Mouse (Mus musculus) forebrain, embryonic 16.5 days (tissue): ENCODE data around the gene Gtf3c6. TPM values are rescaled to one million over a fixed set of nuclear protein-coding genes. Genes with fewer than 3 reads are reported as not detected.

Source experiments
- ATAC-seq: fragments of 200-750 bp; cut with Nextera tagmentation; 2 replicates; pipeline ENCODE4 v1.8.0; 2017; ENCODE audit warnings: mild to moderate bottlenecking, moderate library complexity
- H3K27ac ChIP-seq: fragments of 300-500 bp; sonication (generic); 2 replicates; pipeline ENCODE4 v1.5.1; 2014; ENCODE audit warnings: low read length, control low read depth
- H3K27me3 ChIP-seq: fragments of 300-500 bp; sonication (generic); replicated peaks from 2 replicates; pipeline ENCODE4 v1.6.1; 2014; ENCODE audit warnings: low read length; ENCODE audit not compliant: control insufficient read depth, insufficient read depth
- H3K36me3 ChIP-seq: fragments of 300-500 bp; sonication (generic); 2 replicates; pipeline ENCODE4 v1.6.1; 2014; ENCODE audit not compliant: control insufficient read depth, insufficient read depth
- H3K4me1 ChIP-seq: fragments of 300-500 bp; sonication (generic); replicated peaks from 2 replicates; pipeline ENCODE4 v1.6.1; 2014; ENCODE audit warnings: low read length; ENCODE audit not compliant: control insufficient read depth, insufficient read depth
- H3K4me2 ChIP-seq: fragments of 300-500 bp; sonication (generic); 2 replicates; pipeline ENCODE4 v1.6.1; 2014; ENCODE audit warnings: mild to moderate bottlenecking, low read length, control low read depth
- H3K4me3 ChIP-seq: fragments of 300-500 bp; sonication (generic); replicated peaks from 2 replicates; pipeline ENCODE4 v1.5.1; 2014; ENCODE audit warnings: mild to moderate bottlenecking, low read length, control low read depth
- H3K9ac ChIP-seq: fragments of 300-500 bp; sonication (generic); replicated peaks from 2 replicates; pipeline ENCODE4 v1.6.1; 2014; ENCODE audit warnings: low read depth, low read length, control low read depth
- H3K9me3 ChIP-seq: fragments of 300-500 bp; sonication (generic); 2 replicates; pipeline ENCODE4 v1.6.1; 2016; ENCODE audit warnings: low read length; ENCODE audit not compliant: control insufficient read depth
- WGBS: fragments of 180-500 bp; shearing (Covaris S2); extraction: QIAGEN DNeasy Blood & Tissue Kit; methylation state at CpG from one replicate; pipeline ENCODE4 v1.1.7; 2014; 5-methylcytosine and 5-hydroxymethylcytosine counted together
- polyA plus RNA-seq: library from polyadenylated mRNA; unstranded; fragments of >200 nt; fragmentation: Nextera tagmentation; extraction: Ambion mirVana; gene quantifications from 2 replicates; pipeline ENCODE4 v1.2.1, GENCODE M21; 2015

Gtf3c6 gene
- polyA plus RNA-seq, 1 experiment from 2014 or later: 88.5 TPM

DNA sequence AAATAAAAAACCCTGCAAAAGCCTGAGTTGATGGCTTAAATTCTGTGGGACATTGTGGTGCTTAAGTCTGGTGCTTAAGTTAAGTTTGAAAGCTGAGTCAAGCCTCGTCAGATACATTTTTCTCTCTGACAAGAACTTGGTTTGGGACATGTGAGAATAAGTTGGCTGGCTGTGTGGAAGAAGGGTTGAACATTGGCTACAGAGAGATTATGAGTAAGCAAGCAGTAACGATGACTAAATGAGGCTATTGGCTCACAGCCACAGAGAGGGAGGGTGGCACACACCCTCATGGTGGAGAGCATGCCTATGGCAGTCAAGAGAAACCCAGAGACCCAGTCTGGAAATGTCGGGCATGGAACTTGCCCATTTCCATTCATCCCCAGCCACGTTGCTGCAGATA is 5.8 kb upstream of the Gtf3c6 start:
- Histone ChIP-seq H3K9ac (no peak overlapping the region), H3K4me2 (no peak overlapping the region), H3K36me3 (no peaks in the 10 kb centered on the region), H3K4me1 (peaks cover under 1% of the 10 kb centered on the region; the same call in 1 of the 2 replicates), H3K4me3 (no peak overlapping the region), H3K27ac (no peak overlapping the region), H3K9me3 (no peaks in the 10 kb centered on the region), H3K27me3 (no peaks in the 10 kb centered on the region)
- no peak for ATAC-seq
- WGBS: 67% methylated on average over 4 of the region's 4 CpGs

DNA sequence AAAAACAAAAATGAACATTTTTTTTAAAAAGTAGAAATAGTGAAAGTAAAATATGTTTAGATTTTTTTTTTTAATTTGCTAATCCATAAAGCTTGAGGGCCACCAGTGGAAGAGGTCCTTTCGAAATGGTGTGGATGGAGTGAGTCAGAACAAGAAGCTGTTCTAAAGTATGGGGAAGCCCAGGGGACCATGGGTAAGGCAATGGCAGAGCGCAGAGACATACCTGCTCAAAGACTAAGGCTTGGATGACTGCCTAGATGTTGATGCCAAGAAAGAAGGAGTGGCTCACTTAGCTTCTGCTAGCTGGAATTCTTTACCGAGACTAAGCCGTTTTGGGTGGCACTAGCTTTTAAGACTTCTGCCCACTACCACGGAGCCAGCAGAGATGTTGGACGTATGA is 4.3 kb upstream of the Gtf3c6 start:
- H3K9me3 ChIP-seq: no peaks in the 10 kb centered on the region
- H3K4me2 ChIP-seq: no peak overlapping the region
- peaks cover 2% of the 10 kb centered on the region; the same call in 1 of the 2 replicates for H3K4me1 ChIP-seq
- ATAC-seq: no peak
- no peak overlapping the region for H3K9ac ChIP-seq
- H3K27me3 ChIP-seq: no peaks in the 10 kb centered on the region
- 87% methylated on average over 6 of the region's 6 CpGs for WGBS
- H3K4me3 ChIP-seq: no peak overlapping the region
- H3K36me3 ChIP-seq: no peaks in the 10 kb centered on the region
- H3K27ac ChIP-seq: no peak overlapping the region

DNA sequence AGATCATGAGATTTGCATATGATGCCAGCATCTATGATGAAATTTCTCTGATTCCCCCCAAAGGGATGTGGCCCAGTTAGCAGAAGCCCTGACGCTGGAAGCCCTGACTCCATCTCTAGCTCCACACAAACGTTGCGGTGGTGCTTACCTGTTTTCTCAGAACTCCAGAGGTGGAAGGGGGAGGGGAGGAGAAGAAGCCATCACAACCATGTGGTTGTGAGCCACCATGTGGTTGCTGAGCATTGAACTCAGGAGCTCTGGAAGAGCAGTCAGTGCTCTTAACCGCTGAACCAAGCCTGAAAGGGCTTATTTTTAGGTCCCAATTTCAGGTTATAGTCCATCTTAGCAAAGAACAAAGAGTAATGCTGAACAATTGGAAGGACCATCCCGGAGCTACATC is 2.4 kb upstream of the Gtf3c6 start:
- Histone ChIP-seq H3K4me1 (peaks cover 6% of the 10 kb centered on the region), H3K9ac (no peak overlapping the region), H3K27me3 (no peaks in the 10 kb centered on the region), H3K27ac (no peak overlapping the region), H3K4me3 (no peak overlapping the region), H3K36me3 (no peaks in the 10 kb centered on the region), H3K9me3 (no peaks in the 10 kb centered on the region), H3K4me2 (no peak overlapping the region)
- 56% methylated on average over 5 of the region's 5 CpGs for WGBS
- ATAC-seq: no peak

DNA sequence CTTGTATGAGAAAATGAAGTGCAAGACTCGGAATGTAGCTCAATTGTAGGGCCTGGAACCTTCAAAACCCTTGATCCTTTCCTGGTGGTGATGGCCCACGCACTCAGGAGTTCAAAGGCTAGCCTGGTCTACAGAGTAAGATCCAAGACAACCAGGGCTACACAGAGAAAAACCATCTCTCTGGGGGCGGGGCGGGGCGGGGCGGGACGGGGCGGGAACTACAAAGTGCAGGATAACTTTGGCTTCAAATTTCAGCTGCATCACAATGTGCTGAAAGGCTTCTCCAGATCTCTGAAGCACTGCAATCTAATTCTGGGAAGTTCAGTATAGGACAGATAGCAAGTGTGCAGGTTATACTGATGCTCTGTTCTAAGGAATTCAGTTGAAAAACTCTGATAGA is 1.6 kb upstream of the Gtf3c6 start:
- Histone ChIP-seq H3K9ac (no peak overlapping the region), H3K9me3 (no peaks in the 10 kb centered on the region), H3K4me2 (no peak overlapping the region), H3K36me3 (no peaks in the 10 kb centered on the region), H3K4me1 (peaks cover 6% of the 10 kb centered on the region), H3K4me3 (no peak overlapping the region), H3K27me3 (no peaks in the 10 kb centered on the region), H3K27ac (no peak overlapping the region)
- ATAC-seq: no peak
- WGBS: 29% methylated on average over 8 of the region's 8 CpGs

DNA sequence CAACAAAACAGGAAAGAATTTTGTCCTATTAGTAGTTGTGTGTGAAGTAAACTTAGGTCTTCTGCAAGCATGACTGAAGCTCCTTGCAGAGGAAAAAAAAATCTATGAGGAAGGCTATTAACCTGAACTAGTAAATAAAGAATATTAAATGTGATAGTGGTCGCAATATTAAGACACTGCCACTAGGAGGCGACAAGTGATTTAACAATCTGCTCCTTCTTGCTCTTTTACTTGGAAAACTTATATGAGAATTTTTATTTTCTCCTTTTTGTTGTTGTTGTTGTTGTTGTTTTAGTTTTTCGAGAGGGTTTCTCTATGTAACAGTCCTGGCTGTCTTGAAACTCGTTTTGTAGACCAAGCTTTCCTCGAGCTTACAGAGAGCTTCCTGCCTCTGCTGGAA is 1.1 kb upstream of the Gtf3c6 start:
- peak overlapping the region; percentile 90 for H3K27ac ChIP-seq
- peak overlapping the region; percentile 62 for H3K4me2 ChIP-seq
- no peak overlapping the region for H3K9ac ChIP-seq
- H3K4me3 ChIP-seq: no peak overlapping the region
- H3K9me3 ChIP-seq: no peaks in the 10 kb centered on the region
- peaks cover 6% of the 10 kb centered on the region for H3K4me1 ChIP-seq
- H3K36me3 ChIP-seq: no peaks in the 10 kb centered on the region
- no peaks in the 10 kb centered on the region for H3K27me3 ChIP-seq
- ATAC-seq: no peak
- 2% methylated on average over 5 of the region's 5 CpGs for WGBS

DNA sequence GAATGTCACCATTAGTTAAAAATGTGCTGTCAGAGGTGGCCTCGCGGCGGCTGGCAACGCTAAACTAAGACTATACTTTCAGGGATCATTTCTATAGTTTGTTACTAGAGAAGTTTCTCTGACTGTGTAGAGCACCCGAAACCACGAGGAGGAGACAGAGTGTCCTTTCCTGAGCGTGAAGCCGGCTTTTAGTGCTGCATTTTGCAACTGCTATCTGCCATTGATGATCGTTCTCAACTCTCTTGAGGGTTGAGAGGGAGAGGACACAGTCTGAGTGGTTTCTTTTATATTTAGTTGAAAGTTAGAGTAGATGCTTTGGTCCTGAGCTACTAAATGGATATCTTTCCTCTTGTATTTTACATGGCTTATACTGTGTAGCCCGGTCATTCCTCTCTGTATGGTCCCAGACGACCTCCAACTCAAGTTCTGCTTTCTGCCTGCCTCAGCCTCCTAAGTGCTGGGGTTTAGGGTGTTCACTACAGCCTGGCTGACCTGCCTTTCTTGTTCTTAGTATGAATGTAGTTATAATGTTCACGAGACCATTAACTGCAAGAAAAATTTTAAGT is 576 bp upstream of the Gtf3c6 start:
- peak; percentile 73 for ATAC-seq
- no peaks in the 10 kb centered on the region for H3K9me3 ChIP-seq
- peak overlapping the region; percentile 62 for H3K4me2 ChIP-seq
- H3K36me3 ChIP-seq: 0 out of 2 replicates have a peak, but pooled peaks cover under 1% of the 10 kb centered on the region
- H3K4me1 ChIP-seq: peaks cover 6% of the 10 kb centered on the region
- H3K27ac ChIP-seq: peak overlapping the region; percentile 90
- peak overlapping the region; percentile 73 for H3K4me3 ChIP-seq
- under 1% methylated on average over 12 of the region's 12 CpGs for WGBS
- H3K9ac ChIP-seq: peak overlapping the region; percentile 16; the same call in 1 of the 2 replicates
- no peaks in the 10 kb centered on the region for H3K27me3 ChIP-seq

DNA sequence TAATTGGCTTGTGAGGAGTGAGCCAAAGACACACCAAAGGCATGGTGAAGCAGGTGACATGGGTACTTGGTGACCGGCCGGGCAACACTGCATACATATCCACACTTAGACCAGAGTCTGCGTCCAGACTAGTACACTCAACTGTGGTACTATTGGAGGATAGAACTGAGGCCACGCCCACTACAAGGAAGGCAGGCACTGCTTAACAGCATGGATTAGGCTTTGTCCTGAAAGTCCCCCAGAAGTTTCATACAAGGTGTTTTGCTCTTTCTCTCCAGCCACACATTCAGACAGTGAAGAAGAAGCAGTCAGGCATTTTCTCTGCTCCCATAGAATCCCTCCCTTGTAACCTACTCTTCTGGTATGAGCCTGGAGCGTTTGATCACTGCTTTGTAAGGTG is 1.2 kb downstream of the Gtf3c6 start:
- Histone ChIP-seq H3K4me2 (peak overlapping the region; percentile 71), H3K4me3 (peak overlapping the region; percentile 73), H3K27me3 (no peaks in the 10 kb centered on the region), H3K36me3 (peaks cover 5% of the 10 kb centered on the region; the same call in 1 of the 2 replicates), H3K9ac (peak overlapping the region; percentile 82), H3K27ac (peak overlapping the region; percentile 90), H3K4me1 (peaks cover 6% of the 10 kb centered on the region), H3K9me3 (no peaks in the 10 kb centered on the region)
- WGBS: 2% methylated on average over 5 of the region's 5 CpGs
- ATAC-seq: peak; percentile 76

DNA sequence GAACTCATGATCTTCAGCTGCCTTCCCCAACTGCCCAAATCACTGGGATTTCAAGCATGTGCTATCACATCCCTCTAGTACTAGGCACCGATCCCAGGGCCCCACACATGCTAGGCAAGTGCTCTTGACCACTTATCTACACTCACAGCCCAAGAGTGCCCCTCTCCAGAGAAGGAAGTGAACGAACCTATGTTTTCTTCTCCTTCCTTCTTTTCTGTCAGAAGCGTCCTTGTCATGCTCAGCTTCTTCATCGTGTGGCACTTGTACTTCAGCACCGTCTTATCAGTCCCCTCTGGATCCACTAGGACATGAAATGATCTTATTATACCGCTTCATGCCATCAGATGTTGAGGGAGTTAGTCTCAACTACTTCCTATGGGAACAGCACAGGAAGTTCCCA is 6.9 kb downstream of the Gtf3c6 start:
- Histone ChIP-seq H3K36me3 (peaks cover 14% of the 10 kb centered on the region), H3K4me3 (no peak overlapping the region), H3K4me2 (no peak overlapping the region), H3K27ac (no peak overlapping the region), H3K27me3 (no peaks in the 10 kb centered on the region), H3K4me1 (peaks cover 6% of the 10 kb centered on the region), H3K9me3 (no peaks in the 10 kb centered on the region), H3K9ac (no peak overlapping the region)
- ATAC-seq: no peak
- WGBS: 97% methylated on average over 6 of the region's 6 CpGs

DNA sequence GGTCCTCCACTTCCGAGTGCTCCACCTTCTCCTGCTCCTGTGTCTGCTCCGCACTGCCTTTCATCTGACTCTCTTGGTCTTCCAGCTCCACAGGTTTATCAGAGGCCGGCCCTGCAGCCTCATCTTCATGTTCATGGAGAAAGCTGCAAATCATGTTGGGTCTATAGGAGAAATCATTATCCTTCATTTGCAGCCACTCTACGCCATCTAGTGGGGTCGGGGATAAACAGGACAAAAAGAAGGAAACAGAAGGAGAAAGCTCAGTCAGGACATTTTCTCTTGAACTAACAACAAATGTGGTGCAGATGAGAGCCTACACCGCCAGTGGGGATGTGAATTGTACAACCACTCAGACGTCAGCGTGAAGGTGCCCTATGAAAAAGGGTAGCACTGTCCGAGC is 8.3 kb downstream of the Gtf3c6 start:
- 90% methylated on average over 9 of the region's 9 CpGs for WGBS

More for the DNA sequence above, 8.3 kb downstream of the Gtf3c6 start:
- Histone ChIP-seq H3K4me3 (no peak overlapping the region), H3K9ac (no peak overlapping the region), H3K4me1 (peaks cover 10% of the 10 kb centered on the region), H3K9me3 (no peaks in the 10 kb centered on the region), H3K4me2 (no peak overlapping the region), H3K27ac (no peak overlapping the region), H3K36me3 (peaks cover 14% of the 10 kb centered on the region), H3K27me3 (no peaks in the 10 kb centered on the region)
- ATAC-seq: no peak
